In the genomic region with DNA sequence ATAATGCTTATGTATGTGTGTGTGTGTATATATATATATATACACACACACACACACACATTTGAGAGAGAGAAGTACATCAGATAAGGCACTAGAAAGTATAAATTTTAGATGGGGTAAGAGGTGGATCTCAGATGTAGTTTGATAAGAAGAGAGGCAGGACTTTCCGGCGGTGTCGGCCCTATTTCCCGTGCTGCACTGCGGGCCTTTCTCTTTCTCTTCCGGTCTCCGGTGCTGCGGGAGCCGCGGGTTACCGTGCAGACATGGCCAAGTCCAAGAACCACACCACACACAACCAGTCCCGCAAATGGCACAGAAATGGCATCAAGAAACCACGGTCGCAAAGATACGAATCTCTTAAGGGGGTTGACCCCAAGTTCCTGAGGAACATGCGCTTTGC, we compare ENCODE assay signal across 7 mouse cellular contexts. TPM values are rescaled to one million over a fixed set of nuclear protein-coding genes. Genes with fewer than 3 reads are reported as not detected.
A peak's percentile ranks its signal among the peaks of the same experiment; 100 is the strongest.
DNase-seq lines count a peak whose midpoint lies in the region; ATAC-seq lines count a peak whose summit lies in the region.

No protein-coding gene starts in this region.

- DNase-seq in 416B (ENCODE audit: low read depth) (peak; percentile 28), MEL-GATA-1-ER (ENCODE audit: extremely low read depth, low read depth) (peak; percentile 1), adipocyte (ENCODE audit: low spot score) (peak; percentile 25)
- DNase-seq in heart, adult 11 months: peak; percentile 45
- DNase-seq in retina, embryonic 14.5 days (ENCODE audit: low spot score): peak; percentile 35

- 0 out of 2 replicates have a peak, but pooled peaks have one; percentile 47 for ATAC-seq in common myeloid progenitor, adult 5-6 weeks (replicated peaks; ENCODE audit: low read depth, poor library complexity, severe bottlenecking)
- ATAC-seq in megakaryocyte, adult 5-6 weeks (ENCODE audit: poor library complexity, severe bottlenecking): peak; percentile 60

RNA-seq across cellular contexts. Expression of gene Fhl2, which starts 7.9 kb away (rescaled TPM):
- 0.32 TPM in 1 of 2 replicates, not detected in the other for total RNA-seq in common myeloid progenitor, adult 5-6 weeks (2017)
- 0.64 TPM in 1 of 2 replicates, not detected in the other for total RNA-seq in megakaryocyte, adult 5-6 weeks (2015)
- total RNA-seq in megakaryocyte, adult 5-6 weeks (2017): 1.0 and 1.4 TPM in 2 replicates

Comparison
In these comparisons a context has a peak if more than half of its experiments do, and no peak if none do; other contexts are left out.
1. Peak in every context shown above with its lines: DNase-seq and ATAC-seq.